Mouse (Mus musculus) olfactory bulb, adult 2 months (tissue): ENCODE results near the gene Cald1. TPM values are rescaled to one million over a fixed set of nuclear protein-coding genes. Genes with fewer than 3 reads are reported as not detected.

Experiments used
- H3K27ac ChIP-seq: fragments of 200-500 bp; 2 replicates; pipeline ENCODE4 v1.5.1; 2012; ENCODE audit warnings: low read depth, low read length; ENCODE audit not compliant: insufficient read depth
- H3K4me1 ChIP-seq: fragments of 200-500 bp; 2 replicates; pipeline ENCODE4 v1.6.1; 2012; ENCODE audit warnings: low read length; ENCODE audit not compliant: control insufficient read depth, insufficient read depth
- H3K4me3 ChIP-seq: fragments of 200-500 bp; 2 replicates; pipeline ENCODE4 v1.5.1; 2012; ENCODE audit warnings: mild to moderate bottlenecking, low read depth, low read length, moderate library complexity; ENCODE audit not compliant: insufficient read depth
- CTCF ChIP-seq: fragments of 200-500 bp; IDR thresholded peaks from 2 replicates; pipeline ENCODE4 v1.5.1; 2012; ENCODE audit warnings: low read depth, mild to moderate bottlenecking, low read length, moderate library complexity; ENCODE audit not compliant: insufficient read depth
- POLR2A ChIP-seq: fragments of 200-500 bp; IDR thresholded peaks from 2 replicates; pipeline ENCODE4 v1.6.1; 2012; ENCODE audit warnings: mild to moderate bottlenecking, low read depth, low read length, moderate library complexity; ENCODE audit not compliant: insufficient read depth
- WGBS: fragments of 180-500 bp; shearing (Covaris S2); methylation state at CpG from one replicate; pipeline ENCODE4 v1.1.7; 2018; 5-methylcytosine and 5-hydroxymethylcytosine counted together
- polyA plus RNA-seq: library from polyadenylated mRNA; stranded (reverse); fragments of >200 nt; gene quantifications from 2 replicates; pipeline ENCODE4 v1.2.4, GENCODE M21; 2012; ENCODE audit warnings: low replicate concordance; ENCODE audit not compliant: missing spikeins, insufficient read depth, insufficient read length

Cald1 gene
- polyA plus RNA-seq, 1 experiment: not detected

DNA sequence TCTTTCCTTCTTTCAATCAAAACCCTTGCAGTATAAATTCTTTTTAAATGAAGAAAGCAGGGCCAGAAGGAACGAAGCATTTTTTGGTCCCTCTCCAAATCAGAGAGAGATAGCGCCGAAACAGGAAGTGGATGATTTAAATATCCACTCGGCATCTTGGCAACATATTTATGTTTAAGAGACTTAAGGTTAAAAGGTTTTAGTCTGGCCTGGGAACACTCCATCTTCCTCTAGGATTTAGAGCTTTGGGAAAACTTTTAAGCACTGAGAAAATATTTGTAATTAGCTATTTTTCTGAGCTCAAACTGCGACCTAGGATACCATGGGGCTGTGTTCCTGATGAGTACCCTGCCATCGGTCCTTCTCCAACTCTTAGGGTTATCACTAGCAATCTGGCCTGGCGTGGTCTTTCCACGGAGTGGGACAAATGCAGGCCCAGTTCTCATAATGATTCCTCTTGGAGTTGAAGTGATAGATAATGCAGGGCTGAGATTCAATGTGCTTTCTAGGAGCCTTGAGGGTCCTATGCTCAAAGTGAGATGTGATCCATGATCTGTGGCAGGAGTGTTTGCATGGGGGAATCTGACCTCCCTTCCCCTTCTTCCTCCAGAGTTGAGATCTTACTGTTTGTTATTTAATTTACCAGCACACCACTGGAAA lies 28.4 kb downstream of the Cald1 start:
- no peak overlapping the region for H3K27ac ChIP-seq
- H3K4me1 ChIP-seq: no peaks in the 10 kb centered on the region
- H3K4me3 ChIP-seq: no peak overlapping the region
- 72% methylated on average over 8 of the region's 8 CpGs for WGBS
- TF ChIP-seq POLR2A (no peak), CTCF (no peak)

DNA sequence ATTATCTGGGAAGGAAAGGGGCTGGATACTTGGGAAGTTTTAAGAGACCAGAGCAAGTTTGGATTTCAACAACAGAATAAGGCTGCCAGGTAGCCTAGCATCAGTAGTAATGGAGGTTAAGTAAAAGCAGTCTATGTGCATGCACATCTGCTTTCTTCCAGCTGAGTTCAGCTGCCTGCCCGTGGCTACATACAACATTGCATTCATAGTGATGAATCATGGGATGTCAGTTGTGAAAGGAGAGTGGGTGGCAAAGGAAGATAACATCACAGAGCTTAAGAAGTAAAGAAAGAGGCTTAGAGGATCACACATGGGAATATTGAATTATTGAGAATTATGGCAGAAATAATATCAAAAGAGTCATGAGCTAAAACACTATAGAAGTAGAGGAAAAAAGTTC lies 29.8 kb downstream of the Cald1 start:
- no peak overlapping the region for H3K27ac ChIP-seq
- H3K4me3 ChIP-seq: no peak overlapping the region
- TF ChIP-seq POLR2A (no peak), CTCF (no peak)
- 38% methylated on average over 1 of the region's 1 CpGs for WGBS
- no peaks in the 10 kb centered on the region for H3K4me1 ChIP-seq

GRCm38 (mm10) chr6:34633776-34634175 lies 35.5 kb downstream of the Cald1 start:
- TF ChIP-seq POLR2A (no peak), CTCF (no peak)
- WGBS: 61% methylated on average over 3 of the region's 3 CpGs
- H3K27ac ChIP-seq: no peak overlapping the region
- H3K4me3 ChIP-seq: no peak overlapping the region
- no peaks in the 10 kb centered on the region for H3K4me1 ChIP-seq

DNA sequence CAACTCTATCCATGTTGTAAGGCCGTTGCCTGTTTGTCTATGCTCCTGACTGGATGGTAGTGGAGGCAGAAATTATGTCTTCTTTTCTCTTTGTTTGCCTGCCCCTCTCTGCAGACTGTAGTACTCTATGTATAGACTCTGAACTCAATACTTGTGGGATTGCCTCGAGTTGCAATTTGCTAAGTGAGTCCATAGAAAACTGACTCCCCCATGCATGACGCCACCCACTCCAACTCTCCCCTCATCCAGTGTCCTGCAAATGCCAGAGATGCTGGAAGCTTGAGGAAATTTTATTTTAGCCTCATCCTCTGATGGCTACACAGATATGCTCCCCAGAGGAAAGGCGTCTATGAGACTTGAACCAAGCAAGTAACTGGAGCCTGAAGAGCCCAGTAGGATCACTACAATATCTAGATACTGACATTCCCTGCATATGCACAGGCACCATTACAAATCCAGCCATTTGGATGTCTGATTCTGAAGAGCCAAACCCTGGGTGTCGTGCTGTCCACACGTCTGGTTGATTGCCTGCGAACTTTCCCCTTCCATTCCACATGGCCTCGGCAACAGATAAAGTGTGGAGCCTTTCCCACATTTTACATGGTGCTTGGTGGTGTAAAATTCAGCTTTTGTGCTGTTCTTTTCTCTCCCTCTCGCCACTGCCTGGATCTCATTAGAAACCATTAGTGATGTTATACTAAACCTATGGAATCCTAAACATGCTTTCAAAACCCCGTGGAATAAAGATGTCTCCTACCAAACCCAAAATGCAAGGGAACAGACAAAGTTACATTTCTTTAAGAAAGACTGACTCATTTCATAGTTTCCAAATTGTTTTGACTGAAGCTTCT lies 39.5 kb downstream of the Cald1 start:
- TF ChIP-seq CTCF: no peak
- no peak for TF ChIP-seq POLR2A
- Histone ChIP-seq H3K27ac (no peak overlapping the region), H3K4me1 (no peaks in the 10 kb centered on the region), H3K4me3 (no peak overlapping the region)
- WGBS: 71% methylated on average over 10 of the region's 10 CpGs

- TF ChIP-seq CTCF (no peak), POLR2A (no peak)
- H3K27ac ChIP-seq: no peak overlapping the region
- 43% methylated on average over 2 of the region's 2 CpGs for WGBS
- H3K4me3 ChIP-seq: no peak overlapping the region
- H3K4me1 ChIP-seq: no peaks in the 10 kb centered on the region
Measured at GRCm38 (mm10) chr6:34638667-34639066, 40.4 kb downstream of the Cald1 start.

GRCm38 (mm10) chr6:34640226-34640625 lies 41.9 kb downstream of the Cald1 start:
- 97% methylated on average over 9 of the region's 9 CpGs for WGBS
- Histone ChIP-seq H3K27ac (no peak overlapping the region), H3K4me3 (no peak overlapping the region), H3K4me1 (no peaks in the 10 kb centered on the region)
- TF ChIP-seq POLR2A (no peak), CTCF (no peak)

- Histone ChIP-seq H3K27ac (no peak overlapping the region), H3K4me3 (no peak overlapping the region), H3K4me1 (no peaks in the 10 kb centered on the region)
- TF ChIP-seq POLR2A (no peak), CTCF (no peak)
Measured at GRCm38 (mm10) chr6:34641081-34641480, 42.8 kb downstream of the Cald1 start.

DNA sequence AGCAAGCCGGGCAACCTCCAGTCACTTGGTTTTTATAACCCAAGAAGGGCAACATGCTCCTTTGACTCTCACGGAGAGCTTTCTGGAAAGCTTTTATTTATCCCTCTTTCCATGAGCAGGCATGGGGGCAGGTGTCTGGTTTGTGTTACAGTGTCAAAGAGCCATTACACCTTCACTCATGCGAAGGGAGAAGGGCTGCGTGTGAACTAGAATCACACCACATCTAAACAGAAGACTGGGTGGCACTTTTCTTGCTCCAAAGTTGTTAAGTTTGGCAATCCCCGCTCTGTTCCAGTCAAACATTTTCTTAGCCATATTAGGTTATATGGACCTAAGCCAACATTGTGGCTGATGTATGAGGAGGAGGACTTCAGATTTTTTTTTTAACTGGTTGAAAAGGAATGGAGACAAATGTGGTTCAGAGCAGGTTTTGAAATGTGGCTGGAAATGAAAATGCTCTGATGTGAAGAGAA lies 43.8 kb downstream of the Cald1 start:
- 78% methylated on average over 5 of the region's 5 CpGs for whole genome bisulfite sequencing
- H3K4me1 ChIP-seq: no peaks in the 10 kb centered on the region
- H3K27ac ChIP-seq: no peak overlapping the region
- TF ChIP-seq CTCF (no peak), POLR2A (no peak)
- H3K4me3 ChIP-seq: no peak overlapping the region
